In genomic region chr13:37325504-37325903, GRCm38 (mm10) we compare ENCODE assay signal across 8 mouse cellular contexts. TPM values are rescaled to one million over a fixed set of nuclear protein-coding genes. Genes with fewer than 3 reads are reported as not detected.
DNase-seq lines count a peak whose midpoint lies in the region; ATAC-seq and TF ChIP-seq lines count a peak whose summit lies in the region.
"Had no signal": no experiment of that assay in that cellular context is flagged by ENCODE, and none has a peak within 500 bp of the region (broad histone marks: within the 10 kb centered on the region; RNA-seq: fewer than 3 reads in every experiment).

No protein-coding gene starts in this region.

- no peak for TF ChIP-seq EP300 in liver, postnatal 0 days (IDR thresholded peaks at IDR 0.05; ENCODE audit: low read depth)

- no peaks in the 10 kb centered on the region for H3K27me3 ChIP-seq in kidney, postnatal 0 days (ENCODE audit: insufficient read depth, low read length)
- H3K27me3 ChIP-seq in liver, postnatal 0 days (ENCODE audit: insufficient read depth, low read length), result no peaks in the 10 kb centered on the region
- H3K27me3 ChIP-seq: neural tube, embryonic 13.5 days had no signal

- H3K4me2 ChIP-seq in kidney, postnatal 0 days (ENCODE audit: low read length), result no peak overlapping the region
- H3K4me2 ChIP-seq in liver, postnatal 0 days (ENCODE audit: low read depth, low read length), result no peak overlapping the region
- H3K4me2 ChIP-seq: neural tube, embryonic 13.5 days had no signal

- DNase-seq in urinary bladder, postnatal 14 days (ENCODE audit: low spot score), result peak; percentile 59
- no peak for DNase-seq in urinary bladder, postnatal 4 days (ENCODE audit: low spot score in 2 of 2)
- DNase-seq in adrenal gland, adult 8-10 months, result peak; percentile 32
- peak; percentile 42 for DNase-seq in embryo, embryonic 11 days
- DNase-seq in kidney, postnatal 0 days (ENCODE audit: low spot score), result peak; percentile 45
- peak; percentile 76 for DNase-seq in liver, postnatal 0 days
- DNase-seq in spleen, adult 12 weeks (ENCODE audit: low spot score), result peak; percentile 38

- no peaks in the 10 kb centered on the region for H3K4me1 ChIP-seq in kidney, postnatal 0 days (replicated peaks; ENCODE audit: insufficient read depth, low read length)
- no peaks in the 10 kb centered on the region for H3K4me1 ChIP-seq in liver, postnatal 0 days (ENCODE audit: insufficient read depth)
- H3K4me1 ChIP-seq: neural tube, embryonic 13.5 days had no signal

- no peak overlapping the region for H3K4me3 ChIP-seq in kidney, postnatal 0 days (replicated peaks; ENCODE audit: low read depth, low read length)
- no peak overlapping the region for H3K4me3 ChIP-seq in liver, postnatal 0 days (ENCODE audit: low read depth, low read length)
- H3K4me3 ChIP-seq: neural tube, embryonic 13.5 days had no signal

- TF ChIP-seq CTCF in kidney, postnatal 0 days (IDR thresholded peaks at IDR 0.05; ENCODE audit: low read depth), result peak; percentile 71
- peak; percentile 77 for TF ChIP-seq CTCF in liver, postnatal 0 days (IDR thresholded peaks at IDR 0.05; ENCODE audit: low read depth)

- 90% methylated on average over 3 of the region's 3 CpGs for WGBS in kidney, postnatal 0 days
- 82% methylated on average over 3 of the region's 3 CpGs for WGBS in liver, postnatal 0 days (ENCODE audit: insufficient replicate concordance)

- H3K9me3 ChIP-seq in kidney, postnatal 0 days (replicated peaks; ENCODE audit: low read length), result no peaks in the 10 kb centered on the region
- H3K9me3 ChIP-seq in liver, postnatal 0 days (ENCODE audit: low read length), result no peaks in the 10 kb centered on the region
- H3K9me3 ChIP-seq: neural tube, embryonic 13.5 days had no signal

- H3K9ac ChIP-seq in kidney, postnatal 0 days (ENCODE audit: low read depth, low read length), result no peak overlapping the region
- H3K9ac ChIP-seq in liver, postnatal 0 days (replicated peaks), result no peak overlapping the region
- H3K9ac ChIP-seq: neural tube, embryonic 13.5 days had no signal

- no peak for ATAC-seq in kidney, postnatal 0 days (replicated peaks; ENCODE audit: low FRiP score, low read depth)
- ATAC-seq in liver, postnatal 0 days, result no peak

- no peaks in the 10 kb centered on the region for H3K36me3 ChIP-seq in kidney, postnatal 0 days (ENCODE audit: insufficient read depth, low read length)
- no peaks in the 10 kb centered on the region for H3K36me3 ChIP-seq in liver, postnatal 0 days (replicated peaks; ENCODE audit: insufficient read depth, low read length)
- H3K36me3 ChIP-seq: neural tube, embryonic 13.5 days had no signal

- no peak overlapping the region for H3K27ac ChIP-seq in kidney, postnatal 0 days
- H3K27ac ChIP-seq in liver, postnatal 0 days (ENCODE audit: low read depth), result no peak overlapping the region
- H3K27ac ChIP-seq: neural tube, embryonic 13.5 days had no signal

RNA-seq across cellular contexts. Expression of gene Ly86, which starts 19.5 kb away (rescaled TPM):
- total RNA-seq in adrenal gland, adult 8-10 months (2022), result 10 to 100 TPM in 2 of 4 experiments, 1 to 10 TPM in 2; 3.6 to 11.2 (median 8.0) TPM
- polyA plus RNA-seq in kidney, postnatal 0 days (2015; fragmentation: Nextera tagmentation; extraction: Ambion mirVana), result 5.2 and 6.8 TPM in 2 replicates
- polyA plus RNA-seq in liver, postnatal 0 days (2015; fragmentation: Nextera tagmentation; extraction: Ambion mirVana), result 18.9 and 19.1 TPM in 2 replicates

Comparison
In these comparisons a context has a peak if more than half of its experiments do, and no peak if none do; other contexts are left out.
1. DNase-seq: peak in urinary bladder, postnatal 14 days (single experiment), adrenal gland, adult 8-10 months (single experiment), embryo, embryonic 11 days (single experiment), kidney, postnatal 0 days (single experiment), liver, postnatal 0 days (single experiment) and spleen, adult 12 weeks (single experiment); none in urinary bladder, postnatal 4 days (0 of 2).